Mouse (Mus musculus) kidney, adult 18-20 months (tissue): Measurements from ENCODE around the gene Drd3.

Experiments
- DNase-seq: peaks from one replicate; pipeline ENCODE4 v3.0.0; 2021

Gene Drd3

GRCm38 (mm10) chr16:43753751-43754150 lies at the start of gene Drd3:
Gene Drd3 (plus strand): TSS chr16:43754026.
- no peak for DNase-seq

GRCm38 (mm10) chr16:43708335-43709061 lies 45.3 kb upstream of the Drd3 start:
- DNase-seq, result no peak

GRCm38 (mm10) chr16:43709062-43709413 lies 44.8 kb upstream of the Drd3 start:
- DNase-seq, result no peak

GRCm38 (mm10) chr16:43709432-43710133 lies 44.2 kb upstream of the Drd3 start:
- no peak for DNase-seq

- DNase-seq, result no peak
Observed at GRCm38 (mm10) chr16:43710134-43710475, 43.7 kb upstream of the Drd3 start.

GRCm38 (mm10) chr16:43710651-43711050 lies 43.2 kb upstream of the Drd3 start:
- DNase-seq, result no peak

GRCm38 (mm10) chr16:43711361-43711760 lies 42.5 kb upstream of the Drd3 start:
- no peak for DNase-seq

GRCm38 (mm10) chr16:43724444-43724843 lies 29.4 kb upstream of the Drd3 start:
- DNase-seq, result no peak

- DNase-seq, result no peak
Observed at GRCm38 (mm10) chr16:43729506-43730221, 24.2 kb upstream of the Drd3 start.

GRCm38 (mm10) chr16:43730281-43730680 lies 23.5 kb upstream of the Drd3 start:
- DNase-seq, result no peak

- DNase-seq, result no peak
Observed at GRCm38 (mm10) chr16:43732496-43732895, 21.3 kb upstream of the Drd3 start.

- no peak for DNase-seq
Observed at GRCm38 (mm10) chr16:43732900-43733299, 20.9 kb upstream of the Drd3 start.

- DNase-seq, result no peak
Observed at GRCm38 (mm10) chr16:43737933-43738332, 15.9 kb upstream of the Drd3 start.

GRCm38 (mm10) chr16:43740936-43741335 lies 12.9 kb upstream of the Drd3 start:
- no peak for DNase-seq

GRCm38 (mm10) chr16:43748424-43748823 lies 5.4 kb upstream of the Drd3 start:
- DNase-seq, result no peak

GRCm38 (mm10) chr16:43752900-43753299 lies 926 bp upstream of the Drd3 start:
- DNase-seq, result no peak

GRCm38 (mm10) chr16:43772358-43772757 lies 18.5 kb downstream of the Drd3 start:
- DNase-seq, result no peak

GRCm38 (mm10) chr16:43772766-43773165 lies 18.9 kb downstream of the Drd3 start:
- DNase-seq, result no peak

GRCm38 (mm10) chr16:43773506-43773905 lies 19.7 kb downstream of the Drd3 start:
- no peak for DNase-seq

GRCm38 (mm10) chr16:43776886-43777285 lies 23.1 kb downstream of the Drd3 start:
- no peak for DNase-seq

- no peak for DNase-seq
Observed at GRCm38 (mm10) chr16:43799541-43799940, 45.7 kb downstream of the Drd3 start.

GRCm38 (mm10) chr16:43800119-43800721 lies 46.4 kb downstream of the Drd3 start:
- no peak for DNase-seq

- no peak for DNase-seq
Observed at GRCm38 (mm10) chr16:43801137-43801536, 47.3 kb downstream of the Drd3 start.
